Mouse (Mus musculus) stomach, postnatal 0 days (tissue): ENCODE data around the gene Usp36. TPM values are rescaled to one million over a fixed set of nuclear protein-coding genes. Genes with fewer than 3 reads are reported as not detected.

Experiments used
- ATAC-seq: fragments of 200-750 bp; cut with Nextera tagmentation; 2 replicates; pipeline ENCODE4 v1.8.0; 2017; ENCODE audit not compliant: low FRiP score, low TSS enrichment
- DNase-seq: peaks from one replicate; pipeline ENCODE4 v3.0.0-alpha.2; 2016; ENCODE audit warnings: low spot score
- H3K27ac ChIP-seq: fragments of 300-500 bp; sonication (generic); replicated peaks from 2 replicates; pipeline ENCODE4 v1.5.1; 2014; ENCODE audit warnings: mild to moderate bottlenecking, control low read depth
- H3K27me3 ChIP-seq: fragments of 300-500 bp; sonication (generic); 2 replicates; pipeline ENCODE4 v1.6.1; 2014; ENCODE audit warnings: low read length; ENCODE audit not compliant: control insufficient read depth, insufficient read depth
- H3K36me3 ChIP-seq: fragments of 300-500 bp; sonication (generic); 2 replicates; pipeline ENCODE4 v1.6.1; 2014; ENCODE audit warnings: low read length, mixed read lengths; ENCODE audit not compliant: control insufficient read depth, insufficient read depth
- H3K4me1 ChIP-seq: fragments of 300-500 bp; sonication (generic); replicated peaks from 2 replicates; pipeline ENCODE4 v1.6.1; 2014; ENCODE audit warnings: antibody characterized with exemption; ENCODE audit not compliant: control insufficient read depth, insufficient read depth
- H3K4me2 ChIP-seq: fragments of 300-500 bp; sonication (generic); replicated peaks from 2 replicates; pipeline ENCODE4 v1.6.1; 2014; ENCODE audit warnings: low read depth, mild to moderate bottlenecking, control low read depth, moderate library complexity
- H3K4me3 ChIP-seq: fragments of 300-500 bp; sonication (generic); 2 replicates; pipeline ENCODE4 v1.5.1; 2014; ENCODE audit warnings: low read depth, low read length, control low read depth
- H3K9ac ChIP-seq: fragments of 300-500 bp; sonication (generic); 2 replicates; pipeline ENCODE4 v1.6.1; 2014; ENCODE audit warnings: mild to moderate bottlenecking, low read length, control low read depth, mixed read lengths
- H3K9me3 ChIP-seq: fragments of 300-500 bp; sonication (generic); 2 replicates; pipeline ENCODE4 v1.6.1; 2016; ENCODE audit warnings: low read length; ENCODE audit not compliant: control insufficient read depth
- CTCF ChIP-seq: IDR thresholded peaks from 2 replicates; pipeline ENCODE4 v1.5.1; 2016; ENCODE audit warnings: antibody characterized with exemption, low read depth, mild to moderate bottlenecking, moderate library complexity
- EP300 ChIP-seq: optimal IDR thresholded peaks from 2 replicates; pipeline ENCODE3; 2016; ENCODE audit warnings: antibody characterized with exemption
- WGBS: fragments of 180-500 bp; shearing (Covaris S2); extraction: QIAGEN DNeasy Blood & Tissue Kit; methylation state at CpG from one replicate; pipeline ENCODE4 v1.1.7; 2014; 5-methylcytosine and 5-hydroxymethylcytosine counted together
- polyA plus RNA-seq: library from polyadenylated mRNA; unstranded; fragments of >200 nt; fragmentation: Nextera tagmentation; extraction: Ambion mirVana; gene quantifications from 2 replicates; pipeline ENCODE4 v1.2.1, GENCODE M21; 2015

The Usp36 gene
- polyA plus RNA-seq, 1 experiment from 2014 or later = 8.1 TPM

- Histone ChIP-seq H3K36me3 (peaks cover 9% of the 10 kb centered on the region; the same call in 1 of the 2 replicates), H3K4me2 (no peak overlapping the region), H3K27me3 (no peaks in the 10 kb centered on the region), H3K9ac (no peak overlapping the region; the same call in 1 of the 2 replicates), H3K27ac (peak overlapping the region; percentile 88), H3K4me3 (no peak overlapping the region), H3K9me3 (no peaks in the 10 kb centered on the region), H3K4me1 (peaks cover 14% of the 10 kb centered on the region)
- DNase-seq (peak; percentile 64), ATAC-seq (peak; percentile 30; the same call in 1 of the 2 replicates)
- TF ChIP-seq CTCF = no peak
- peak; percentile 27 for TF ChIP-seq EP300
- 16% methylated on average over 15 of the region's 15 CpGs for WGBS
Measured at GRCm38 (mm10) chr11:118254159-118254951, 35.7 kb downstream of the Usp36 start.

- no peak for TF ChIP-seq CTCF
- no peak for TF ChIP-seq EP300
- WGBS = 64% methylated on average over 7 of the region's 7 CpGs
- no peak overlapping the region for H3K4me2 ChIP-seq
- DNase-seq (no peak), ATAC-seq (no peak)
- no peak overlapping the region for H3K9ac ChIP-seq
- H3K9me3 ChIP-seq = no peaks in the 10 kb centered on the region
- peaks cover 3% of the 10 kb centered on the region; the same call in 1 of the 2 replicates for H3K36me3 ChIP-seq
- peak overlapping the region; percentile 88 for H3K27ac ChIP-seq
- no peaks in the 10 kb centered on the region for H3K27me3 ChIP-seq
- H3K4me3 ChIP-seq = no peak overlapping the region
- peaks cover 18% of the 10 kb centered on the region for H3K4me1 ChIP-seq
Measured at GRCm38 (mm10) chr11:118253447-118254158, 36.4 kb downstream of the Usp36 start.

GRCm38 (mm10) chr11:118249012-118249383, 41.0 kb downstream of the Usp36 start:
- ATAC-seq = peak; percentile 38
- peak overlapping the region; percentile 53 for H3K4me2 ChIP-seq
- no peaks in the 10 kb centered on the region for H3K36me3 ChIP-seq
- 2% methylated on average over 5 of the region's 5 CpGs for WGBS
- TF ChIP-seq EP300 (no peak), CTCF (peak; percentile 33)
- H3K27ac ChIP-seq = peak overlapping the region; percentile 89
- no peak for DNase-seq
- no peaks in the 10 kb centered on the region for H3K9me3 ChIP-seq
- H3K4me3 ChIP-seq = peak overlapping the region; percentile 91
- H3K27me3 ChIP-seq = no peaks in the 10 kb centered on the region
- H3K4me1 ChIP-seq = peaks cover 12% of the 10 kb centered on the region
- H3K9ac ChIP-seq = peak overlapping the region; percentile 61

- Histone ChIP-seq H3K4me1 (peaks cover 7% of the 10 kb centered on the region), H3K4me3 (peak within 1 kb of the TSS; percentile 91), H3K9ac (peak within 1 kb of the TSS; percentile 95), H3K27me3 (no peaks in the 10 kb centered on the region), H3K27ac (peak within 1 kb of the TSS; percentile 93), H3K36me3 (no peaks in the 10 kb centered on the region), H3K4me2 (peak within 1 kb of the TSS; percentile 96), H3K9me3 (no peaks in the 10 kb centered on the region)
- TF ChIP-seq CTCF = peak; percentile 39
- no peak for TF ChIP-seq EP300
- ATAC-seq = peak; percentile 95
- WGBS = under 1% methylated on average over 73 of the region's 86 CpGs
- DNase-seq = peak; percentile 100
Measured at GRCm38 (mm10) chr11:118248150-118249011, 41.7 kb downstream of the Usp36 start, which contains the start of gene Cyth1. Gene Cyth1, minus strand, starts transcription at chr11:118248592.

- peak; percentile 6; the same call in 1 of the 2 replicates for ATAC-seq
Measured at GRCm38 (mm10) chr11:118247359-118248095, 42.5 kb downstream of the Usp36 start.

More at GRCm38 (mm10) chr11:118247359-118248095, 42.5 kb downstream of the Usp36 start:
- peaks cover 5% of the 10 kb centered on the region; the same call in 1 of the 2 replicates for H3K4me1 ChIP-seq
- no peaks in the 10 kb centered on the region for H3K9me3 ChIP-seq
- H3K4me2 ChIP-seq = peak overlapping the region; percentile 96
- H3K4me3 ChIP-seq = peak overlapping the region; percentile 91
- 1% methylated on average over 43 of the region's 43 CpGs for WGBS
- no peak for TF ChIP-seq EP300
- no peak for TF ChIP-seq CTCF
- H3K27ac ChIP-seq = peak overlapping the region; percentile 93
- no peaks in the 10 kb centered on the region for H3K36me3 ChIP-seq
- no peaks in the 10 kb centered on the region for H3K27me3 ChIP-seq
- peak overlapping the region; percentile 95 for H3K9ac ChIP-seq
- peak; percentile 79 for DNase-seq
